Mouse (Mus musculus): Measurements from ENCODE around the gene Krit1. TPM values are rescaled to one million over a fixed set of nuclear protein-coding genes. Genes with fewer than 3 reads are reported as not detected.
"Not testable (repeated sequence)": the region's sequence is repeated elsewhere in the genome, so short reads cannot be mapped to it uniquely, and the experiment has no call there.

The Krit1 gene
- polyA plus RNA-seq, 2 experiments: 13.0 to 15.6 TPM

GRCm38 (mm10) chr5:3889201-3889600 lies 86.2 kb downstream of the Krit1 start:
- H3K4me1 ChIP-seq (replicated peaks; ENCODE audit: control insufficient read depth in 2 of 2, insufficient read depth in 2 of 2, low read length in 1 of 2): peaks cover 2 to 3% of the 10 kb centered on the region in 2 experiments; a peak in 3 of 4 replicates
- DNase-seq (ENCODE audit: low read depth in 3 of 3, low spot score in 3 of 3): no peak
- no peaks in the 10 kb centered on the region for H3K36me3 ChIP-seq (replicated peaks; ENCODE audit: control insufficient read depth, insufficient read depth, low read depth)
- no peak overlapping the region for H3K4me3 ChIP-seq (ENCODE audit: insufficient read depth in 1 of 2, low read depth in 2 of 2, low read length in 2 of 2)
- H3K27me3 ChIP-seq (ENCODE audit: control insufficient read depth, insufficient read depth, low read length): no peaks in the 10 kb centered on the region
- no peak overlapping the region for H3K27ac ChIP-seq
- no peak overlapping the region for H3K9ac ChIP-seq (replicated peaks)
- peak; percentile 20; the same call in 1 of the 2 replicates for TF ChIP-seq CTCF (IDR thresholded peaks at IDR 0.05; ENCODE audit: low read depth)
- TF ChIP-seq EP300 (IDR thresholded peaks at IDR 0.05; ENCODE audit: low read depth): no peak
- H3K4me2 ChIP-seq (ENCODE audit: low read depth): no peak overlapping the region
- no peak for ATAC-seq (ENCODE audit: insufficient read depth)
- H3K9me3 ChIP-seq (ENCODE audit: control insufficient read depth, low read length): no peaks in the 10 kb centered on the region

GRCm38 (mm10) chr5:3893459-3894293 lies 90.7 kb downstream of the Krit1 start, which contains the start of gene Mterf1a:
TSS of gene Mterf1a (minus strand) at chr5:3893933.
- Histone ChIP-seq H3K4me3 (ENCODE audit: insufficient read depth in 1 of 2, low read depth in 2 of 2, low read length in 2 of 2) (peak within 1 kb of the TSS; percentile 61 to 69), H3K9ac (replicated peaks) (peak within 1 kb of the TSS; percentile 82), H3K4me2 (ENCODE audit: low read depth) (peak within 1 kb of the TSS; percentile 83)
- not testable (repeated sequence) for H3K4me1 ChIP-seq (replicated peaks; ENCODE audit: control insufficient read depth in 2 of 2, insufficient read depth in 2 of 2, low read length in 1 of 2); DNase-seq (ENCODE audit: low read depth in 3 of 3, low spot score in 3 of 3); H3K36me3 ChIP-seq (replicated peaks; ENCODE audit: control insufficient read depth, insufficient read depth, low read depth); H3K9me3 ChIP-seq (ENCODE audit: control insufficient read depth, low read length); H3K27me3 ChIP-seq (ENCODE audit: control insufficient read depth, insufficient read depth, low read length); H3K27ac ChIP-seq
- under 1% methylated on average over 6 of the region's 47 CpGs for WGBS (ENCODE audit: insufficient replicate concordance)
- ATAC-seq (ENCODE audit: insufficient read depth): peak; percentile 100

GRCm38 (mm10) chr5:3894294-3894619 lies 91.3 kb downstream of the Krit1 start:
- H3K4me2 ChIP-seq (ENCODE audit: low read depth); ATAC-seq (ENCODE audit: insufficient read depth); H3K27ac ChIP-seq; H3K4me1 ChIP-seq (replicated peaks; ENCODE audit: control insufficient read depth in 2 of 2, insufficient read depth in 2 of 2, low read length in 1 of 2); H3K9me3 ChIP-seq (ENCODE audit: control insufficient read depth, low read length); H3K36me3 ChIP-seq (replicated peaks; ENCODE audit: control insufficient read depth, insufficient read depth, low read depth); H3K4me3 ChIP-seq (ENCODE audit: insufficient read depth in 1 of 2, low read depth in 2 of 2, low read length in 2 of 2); DNase-seq (ENCODE audit: low read depth in 3 of 3, low spot score in 3 of 3); H3K9ac ChIP-seq (replicated peaks); H3K27me3 ChIP-seq (ENCODE audit: control insufficient read depth, insufficient read depth, low read length): not testable (repeated sequence)
- 87% methylated on average over 4 of the region's 4 CpGs for whole genome bisulfite sequencing (ENCODE audit: insufficient replicate concordance)

Other genes with a start within 250 kb of the Krit1 start
- 1.2 and 1.9 TPM in 2 replicates for gene 1700109H08Rik, start 231.6 kb upstream of the Krit1 start, polyA plus RNA-seq (2012; rRNA removed)
- gene 1700109H08Rik, start 231.6 kb upstream of the Krit1 start, polyA plus RNA-seq (2014; fragmentation: Nextera tagmentation; extraction: Ambion mirVana): 0.50 and 0.71 TPM in 2 replicates
- 2.2 and 4.0 TPM in 2 replicates for gene Pex1, start 207.1 kb upstream of the Krit1 start, polyA plus RNA-seq (2012; rRNA removed)
- 2.9 and 3.8 TPM in 2 replicates for gene Pex1, start 207.1 kb upstream of the Krit1 start, polyA plus RNA-seq (2014; fragmentation: Nextera tagmentation; extraction: Ambion mirVana)
- 2.3 and 4.1 TPM in 2 replicates for gene Rbm48, start 206.6 kb upstream of the Krit1 start, polyA plus RNA-seq (2012; rRNA removed)
- 5.7 and 6.2 TPM in 2 replicates for gene Rbm48, start 206.6 kb upstream of the Krit1 start, polyA plus RNA-seq (2014; fragmentation: Nextera tagmentation; extraction: Ambion mirVana)
- not detected in 2 replicates for gene Tmbim7, start 152.0 kb upstream of the Krit1 start, polyA plus RNA-seq (2012; rRNA removed)
- not detected in 2 replicates for gene Tmbim7, start 152.0 kb upstream of the Krit1 start, polyA plus RNA-seq (2014; fragmentation: Nextera tagmentation; extraction: Ambion mirVana)
- gene Gatad1, start 146.0 kb upstream of the Krit1 start, polyA plus RNA-seq (2012; rRNA removed): 17.8 and 25.4 TPM in 2 replicates
- gene Gatad1, start 146.0 kb upstream of the Krit1 start, polyA plus RNA-seq (2014; fragmentation: Nextera tagmentation; extraction: Ambion mirVana): 27.7 and 30.1 TPM in 2 replicates
- gene Ankib1, start 259 bp upstream of the Krit1 start, polyA plus RNA-seq (2012; rRNA removed): 2.3 and 3.1 TPM in 2 replicates
- 3.8 and 4.3 TPM in 2 replicates for gene Ankib1, start 259 bp upstream of the Krit1 start, polyA plus RNA-seq (2014; fragmentation: Nextera tagmentation; extraction: Ambion mirVana)
- gene Lrrd1, start 42.0 kb downstream of the Krit1 start, polyA plus RNA-seq (2012; rRNA removed): 0.02 TPM in 1 of 2 replicates, not detected in the other
- gene Lrrd1, start 42.0 kb downstream of the Krit1 start, polyA plus RNA-seq (2014; fragmentation: Nextera tagmentation; extraction: Ambion mirVana): 0.05 TPM in 1 of 2 replicates, not detected in the other
- 1.8 and 3.5 TPM in 2 replicates for gene Mterf1a, start 90.7 kb downstream of the Krit1 start, polyA plus RNA-seq (2012; rRNA removed)
- 4.2 and 4.9 TPM in 2 replicates for gene Mterf1a, start 90.7 kb downstream of the Krit1 start, polyA plus RNA-seq (2014; fragmentation: Nextera tagmentation; extraction: Ambion mirVana)
- gene Akap9, start 124.9 kb downstream of the Krit1 start, polyA plus RNA-seq (2012; rRNA removed): 3.2 and 6.2 TPM in 2 replicates
- 17.8 and 18.6 TPM in 2 replicates for gene Akap9, start 124.9 kb downstream of the Krit1 start, polyA plus RNA-seq (2014; fragmentation: Nextera tagmentation; extraction: Ambion mirVana)

All from liver, embryonic 14.5 days (tissue).